Mouse (Mus musculus): ENCODE data around the gene Ifit1bl2. TPM values are rescaled to one million over a fixed set of nuclear protein-coding genes. Genes with fewer than 3 reads are reported as not detected.

Ifit1bl2 gene
- total RNA-seq, 2 experiments from 2014 or later: 0.27 to 0.53 TPM

GRCm38 (mm10) chr19:34571080-34571479 is 69.5 kb downstream of the Ifit1bl2 start:
- intact Hi-C loops (cut with DNase I): no loop called here
- DNase-seq (ENCODE audit: low spot score in 2 of 2): no peak

GRCm38 (mm10) chr19:34569896-34570476 is 70.6 kb downstream of the Ifit1bl2 start:
- intact Hi-C loops (cut with DNase I): no loop called here
- DNase-seq (ENCODE audit: low spot score in 2 of 2): no peak

- intact Hi-C loops (cut with DNase I): no loop called here
These were observed 71.3 kb downstream of the Ifit1bl2 start for GRCm38 (mm10) chr19:34568988-34569895.

More at GRCm38 (mm10) chr19:34568988-34569895, 71.3 kb downstream of the Ifit1bl2 start:
- no peak for DNase-seq (ENCODE audit: low spot score in 2 of 2)

Other genes starting within 250 kb of the Ifit1bl2 start
- under 1 TPM; 0.59 to 0.89 TPM for gene Ch25h, start 165.6 kb downstream of the Ifit1bl2 start, total RNA-seq (2021)
- 10 to 100 TPM; 15.7 to 18.6 TPM for gene Lipa, start 113.3 kb downstream of the Ifit1bl2 start, total RNA-seq (2021)
- 1 to 10 TPM; 7.7 TPM for gene Ifit2, start 90.0 kb downstream of the Ifit1bl2 start, total RNA-seq (2021)
- gene Ifit3, start 57.2 kb downstream of the Ifit1bl2 start, total RNA-seq (2021): 1 to 10 TPM; 1.5 to 2.1 TPM
- 1 to 10 TPM; 1.6 to 2.2 TPM for gene Ifit1bl1, start 38.8 kb downstream of the Ifit1bl2 start, total RNA-seq (2021)
- gene Ifit3b, start 32.8 kb downstream of the Ifit1bl2 start, total RNA-seq (2021): 1 to 10 TPM; 1.2 to 1.3 TPM
- under 1 TPM; 0.18 to 0.36 TPM for gene Ifit1, start 128 bp upstream of the Ifit1bl2 start, total RNA-seq (2021)
- 1 to 10 TPM; 2.1 to 5.4 TPM for gene Slc16a12, start 106.5 kb upstream of the Ifit1bl2 start, total RNA-seq (2021)
- gene Pank1, start 238.7 kb upstream of the Ifit1bl2 start, total RNA-seq (2021): 10 to 100 TPM; 17.1 to 18.9 TPM